Mouse (Mus musculus) intestine, embryonic 14.5 days (tissue): ENCODE results near the gene Megf9. TPM values are rescaled to one million over a fixed set of nuclear protein-coding genes. Genes with fewer than 3 reads are reported as not detected.

ENCODE experiments used
- ATAC-seq: fragments of 200-750 bp; cut with Nextera tagmentation; replicated peaks from 2 replicates; pipeline ENCODE4 v1.8.0; 2017; ENCODE audit warnings: low read depth, moderate number of reproducible peaks, moderate TSS enrichment, moderate library complexity; ENCODE audit not compliant: low FRiP score, low TSS enrichment
- DNase-seq: peaks from one replicate; pipeline ENCODE4 v3.0.0-alpha.2; 2018; ENCODE audit warnings: low spot score
- H3K27ac ChIP-seq: fragments of 300-500 bp; sonication (generic); 2 replicates; pipeline ENCODE4 v1.5.1; 2014; ENCODE audit warnings: low read depth, mild to moderate bottlenecking, control low read depth
- H3K27me3 ChIP-seq: fragments of 300-500 bp; sonication (generic); replicated peaks from 2 replicates; pipeline ENCODE4 v1.6.1; 2014; ENCODE audit warnings: low read length, control low read depth; ENCODE audit not compliant: control insufficient read depth, insufficient read depth
- H3K36me3 ChIP-seq: fragments of 300-500 bp; sonication (generic); 2 replicates; pipeline ENCODE4 v1.6.1; 2014; ENCODE audit warnings: low read length, control low read depth; ENCODE audit not compliant: control insufficient read depth, insufficient read depth
- H3K4me1 ChIP-seq: fragments of 300-500 bp; sonication (generic); replicated peaks from 2 replicates; pipeline ENCODE4 v1.6.1; 2014; ENCODE audit warnings: low read length, control low read depth, mixed read lengths; ENCODE audit not compliant: control insufficient read depth, insufficient read depth
- H3K4me2 ChIP-seq: fragments of 300-500 bp; sonication (generic); 2 replicates; pipeline ENCODE4 v1.6.1; 2014; ENCODE audit warnings: low read length
- H3K4me3 ChIP-seq: fragments of 300-500 bp; sonication (generic); 2 replicates; pipeline ENCODE4 v1.5.1; 2014; ENCODE audit warnings: low read depth, low read length, control low read depth, mixed read lengths
- H3K9ac ChIP-seq: fragments of 300-500 bp; sonication (generic); 2 replicates; pipeline ENCODE4 v1.6.1; 2014; ENCODE audit warnings: mild to moderate bottlenecking, low read length
- H3K9me3 ChIP-seq: fragments of 300-500 bp; sonication (generic); 2 replicates; pipeline ENCODE4 v1.6.1; 2016; ENCODE audit warnings: low read length, control low read depth; ENCODE audit not compliant: control insufficient read depth
- WGBS: fragments of 180-500 bp; shearing (Covaris S2); extraction: QIAGEN DNeasy Blood & Tissue Kit; methylation state at CpG from one replicate; pipeline ENCODE4 v1.1.7; 2014; 5-methylcytosine and 5-hydroxymethylcytosine counted together
- polyA plus RNA-seq: library from polyadenylated mRNA; unstranded; fragments of >200 nt; fragmentation: Nextera tagmentation; extraction: Ambion mirVana; gene quantifications from 2 replicates; pipeline ENCODE4 v1.2.1, GENCODE M21; 2014

The Megf9 gene
- polyA plus RNA-seq, 1 experiment from 2014 or later: 8.6 TPM

GRCm38 (mm10) chr4:70533056-70533805 lies 1.6 kb downstream of the Megf9 start:
- no peak overlapping the region for H3K9ac ChIP-seq

GRCm38 (mm10) chr4:70531021-70531420 lies 3.8 kb downstream of the Megf9 start:
- H3K27ac ChIP-seq: no peak overlapping the region
- H3K9me3 ChIP-seq: no peaks in the 10 kb centered on the region
- H3K27me3 ChIP-seq: no peaks in the 10 kb centered on the region
- H3K4me2 ChIP-seq: no peak overlapping the region
- WGBS: 94% methylated on average over 1 of the region's 1 CpGs
- H3K4me1 ChIP-seq: peaks cover 8% of the 10 kb centered on the region; the same call in 1 of the 2 replicates
- no peaks in the 10 kb centered on the region for H3K36me3 ChIP-seq
- DNase-seq: no peak
- ATAC-seq: no peak
- H3K4me3 ChIP-seq: no peak overlapping the region
- H3K9ac ChIP-seq: no peak overlapping the region

More at GRCm38 (mm10) chr4:70533056-70533805, 1.6 kb downstream of the Megf9 start:
- peak overlapping the region; percentile 89 for H3K4me2 ChIP-seq
- H3K4me1 ChIP-seq: peaks cover 13% of the 10 kb centered on the region; the same call in 1 of the 2 replicates
- peak overlapping the region; percentile 79 for H3K4me3 ChIP-seq
- ATAC-seq (no peak), DNase-seq (no peak)
- H3K9me3 ChIP-seq: no peaks in the 10 kb centered on the region
- no peak overlapping the region for H3K27ac ChIP-seq
- no peaks in the 10 kb centered on the region for H3K27me3 ChIP-seq
- WGBS: 56% methylated on average over 3 of the region's 3 CpGs
- H3K36me3 ChIP-seq: no peaks in the 10 kb centered on the region

GRCm38 (mm10) chr4:70528622-70529021 lies 6.2 kb downstream of the Megf9 start:
- Histone ChIP-seq H3K36me3 (no peaks in the 10 kb centered on the region), H3K4me3 (no peak overlapping the region), H3K4me2 (no peak overlapping the region), H3K9ac (no peak overlapping the region), H3K9me3 (no peaks in the 10 kb centered on the region), H3K4me1 (peaks cover 2% of the 10 kb centered on the region; the same call in 1 of the 2 replicates), H3K27me3 (no peaks in the 10 kb centered on the region), H3K27ac (no peak overlapping the region)
- no peak for ATAC-seq
- no peak for DNase-seq
- WGBS: 56% methylated on average over 3 of the region's 3 CpGs

- Histone ChIP-seq H3K4me3 (no peak overlapping the region), H3K36me3 (no peaks in the 10 kb centered on the region), H3K9ac (no peak overlapping the region), H3K9me3 (no peaks in the 10 kb centered on the region), H3K27me3 (no peaks in the 10 kb centered on the region), H3K4me1 (no peaks in the 10 kb centered on the region), H3K4me2 (no peak overlapping the region), H3K27ac (no peak overlapping the region)
- ATAC-seq (no peak), DNase-seq (no peak)
- WGBS: 84% methylated on average over 2 of the region's 2 CpGs
Observed at GRCm38 (mm10) chr4:70523346-70523745, 11.4 kb downstream of the Megf9 start.

GRCm38 (mm10) chr4:70521506-70522292 lies 13.1 kb downstream of the Megf9 start:
- Histone ChIP-seq H3K4me2 (no peak overlapping the region), H3K36me3 (no peaks in the 10 kb centered on the region), H3K4me3 (no peak overlapping the region), H3K9me3 (no peaks in the 10 kb centered on the region), H3K4me1 (no peaks in the 10 kb centered on the region), H3K27me3 (no peaks in the 10 kb centered on the region), H3K9ac (no peak overlapping the region), H3K27ac (no peak overlapping the region)
- DNase-seq (no peak), ATAC-seq (no peak)
- WGBS: 85% methylated on average over 1 of the region's 1 CpGs

GRCm38 (mm10) chr4:70517646-70518045 lies 17.1 kb downstream of the Megf9 start:
- WGBS: 76% methylated on average over 1 of the region's 1 CpGs
- Histone ChIP-seq H3K9ac (no peak overlapping the region), H3K4me3 (no peak overlapping the region), H3K9me3 (no peaks in the 10 kb centered on the region), H3K4me2 (no peak overlapping the region), H3K27ac (no peak overlapping the region), H3K36me3 (no peaks in the 10 kb centered on the region), H3K27me3 (no peaks in the 10 kb centered on the region), H3K4me1 (no peaks in the 10 kb centered on the region)
- ATAC-seq: no peak
- no peak for DNase-seq

- Histone ChIP-seq H3K4me3 (no peak overlapping the region), H3K9me3 (no peaks in the 10 kb centered on the region), H3K4me2 (no peak overlapping the region), H3K27me3 (no peaks in the 10 kb centered on the region), H3K36me3 (no peaks in the 10 kb centered on the region), H3K27ac (no peak overlapping the region), H3K4me1 (no peaks in the 10 kb centered on the region), H3K9ac (no peak overlapping the region)
- 75% methylated on average over 6 of the region's 6 CpGs for WGBS
- ATAC-seq (no peak), DNase-seq (no peak)
Observed at GRCm38 (mm10) chr4:70516289-70516688, 18.5 kb downstream of the Megf9 start.

- no peaks in the 10 kb centered on the region for H3K27me3 ChIP-seq
Observed at GRCm38 (mm10) chr4:70515514-70515913, 19.3 kb downstream of the Megf9 start.

More at GRCm38 (mm10) chr4:70515514-70515913, 19.3 kb downstream of the Megf9 start:
- DNase-seq: no peak
- ATAC-seq: no peak
- Histone ChIP-seq H3K4me3 (no peak overlapping the region), H3K36me3 (no peaks in the 10 kb centered on the region), H3K4me1 (no peaks in the 10 kb centered on the region), H3K9me3 (no peaks in the 10 kb centered on the region), H3K9ac (no peak overlapping the region), H3K4me2 (no peak overlapping the region), H3K27ac (no peak overlapping the region)
